Mouse (Mus musculus): ENCODE data around the gene Tnfrsf18. TPM values are rescaled to one million over a fixed set of nuclear protein-coding genes. Genes with fewer than 3 reads are reported as not detected.

Gene Tnfrsf18
- polyA plus RNA-seq, 1 experiment from 2014 or later = 1.6 TPM

GRCm38 (mm10) chr4:156063861-156064509, 38.0 kb downstream of the Tnfrsf18 start:
- no peak overlapping the region for H3K9ac ChIP-seq
- WGBS = 3% methylated on average over 4 of the region's 4 CpGs
- H3K36me3 ChIP-seq = no peaks in the 10 kb centered on the region
- H3K9me3 ChIP-seq = no peaks in the 10 kb centered on the region
- no peak overlapping the region for H3K4me3 ChIP-seq
- no peak overlapping the region for H3K27ac ChIP-seq (replicated peaks)
- H3K27me3 ChIP-seq = no peaks in the 10 kb centered on the region
- no peak for ATAC-seq (ENCODE audit: low read depth)
- H3K4me2 ChIP-seq = no peak overlapping the region
- H3K4me1 ChIP-seq (replicated peaks) = peaks cover 9% of the 10 kb centered on the region

GRCm38 (mm10) chr4:156064510-156064897, 38.5 kb downstream of the Tnfrsf18 start:
- ATAC-seq (ENCODE audit: low read depth) = no peak

GRCm38 (mm10) chr4:156065156-156065894, 39.4 kb downstream of the Tnfrsf18 start:
- H3K27ac ChIP-seq (replicated peaks) = no peak overlapping the region
- H3K27me3 ChIP-seq = no peaks in the 10 kb centered on the region
- ATAC-seq (ENCODE audit: low read depth) = no peak
- no peaks in the 10 kb centered on the region for H3K36me3 ChIP-seq
- H3K9ac ChIP-seq = no peak overlapping the region
- no peaks in the 10 kb centered on the region for H3K9me3 ChIP-seq
- WGBS = 90% methylated on average over 10 of the region's 10 CpGs
- no peak overlapping the region for H3K4me3 ChIP-seq
- peaks cover 15% of the 10 kb centered on the region for H3K4me1 ChIP-seq (replicated peaks)
- no peak overlapping the region for H3K4me2 ChIP-seq

More at GRCm38 (mm10) chr4:156064510-156064897, 38.5 kb downstream of the Tnfrsf18 start:
- peaks cover 9% of the 10 kb centered on the region for H3K4me1 ChIP-seq (replicated peaks)
- H3K27ac ChIP-seq (replicated peaks) = no peak overlapping the region
- H3K27me3 ChIP-seq = no peaks in the 10 kb centered on the region
- H3K9ac ChIP-seq = no peak overlapping the region
- 85% methylated on average over 9 of the region's 9 CpGs for WGBS
- no peak overlapping the region for H3K4me3 ChIP-seq
- H3K36me3 ChIP-seq = no peaks in the 10 kb centered on the region
- H3K9me3 ChIP-seq = no peaks in the 10 kb centered on the region
- H3K4me2 ChIP-seq = no peak overlapping the region

GRCm38 (mm10) chr4:156067256-156067949, 41.4 kb downstream of the Tnfrsf18 start:
- WGBS = 74% methylated on average over 5 of the region's 5 CpGs
- Histone ChIP-seq H3K27ac (replicated peaks) (no peak overlapping the region), H3K9ac (no peak overlapping the region), H3K27me3 (no peaks in the 10 kb centered on the region), H3K36me3 (no peaks in the 10 kb centered on the region), H3K4me2 (no peak overlapping the region), H3K4me3 (no peak overlapping the region), H3K9me3 (no peaks in the 10 kb centered on the region), H3K4me1 (replicated peaks) (peaks cover 21% of the 10 kb centered on the region)
- no peak for ATAC-seq (ENCODE audit: low read depth)

- Histone ChIP-seq H3K4me1 (replicated peaks) (peaks cover 12% of the 10 kb centered on the region), H3K4me3 (no peak overlapping the region), H3K9me3 (no peaks in the 10 kb centered on the region), H3K27me3 (no peaks in the 10 kb centered on the region; the same call in 1 of the 2 replicates), H3K36me3 (no peaks in the 10 kb centered on the region), H3K9ac (no peak overlapping the region), H3K4me2 (no peak overlapping the region), H3K27ac (replicated peaks) (no peak overlapping the region)
- no peak for ATAC-seq (ENCODE audit: low read depth)
- WGBS = 77% methylated on average over 8 of the region's 8 CpGs
Measured at GRCm38 (mm10) chr4:156069701-156070100, 43.7 kb downstream of the Tnfrsf18 start.

GRCm38 (mm10) chr4:156070276-156070675, 44.3 kb downstream of the Tnfrsf18 start:
- H3K27me3 ChIP-seq = peaks cover 5% of the 10 kb centered on the region; the same call in 1 of the 2 replicates
- WGBS = 23% methylated on average over 6 of the region's 6 CpGs
- no peak for ATAC-seq (ENCODE audit: low read depth)
- no peak overlapping the region for H3K4me3 ChIP-seq
- peaks cover 12% of the 10 kb centered on the region for H3K4me1 ChIP-seq (replicated peaks)
- H3K4me2 ChIP-seq = no peak overlapping the region
- 0 out of 2 replicates have a peak overlapping the region, but pooled peaks have one; percentile 10 for H3K27ac ChIP-seq (replicated peaks)
- peak overlapping the region; percentile 13; the same call in 1 of the 2 replicates for H3K9ac ChIP-seq
- H3K36me3 ChIP-seq = no peaks in the 10 kb centered on the region
- no peaks in the 10 kb centered on the region for H3K9me3 ChIP-seq

GRCm38 (mm10) chr4:156070716-156071115, 44.8 kb downstream of the Tnfrsf18 start:
- Histone ChIP-seq H3K27ac (replicated peaks) (0 out of 2 replicates have a peak overlapping the region, but pooled peaks have one; percentile 24), H3K36me3 (no peaks in the 10 kb centered on the region), H3K4me1 (replicated peaks) (peaks cover 12% of the 10 kb centered on the region), H3K27me3 (peaks cover 8% of the 10 kb centered on the region; the same call in 1 of the 2 replicates), H3K4me3 (no peak overlapping the region), H3K9me3 (no peaks in the 10 kb centered on the region), H3K9ac (0 out of 2 replicates have a peak overlapping the region, but pooled peaks have one; percentile 13), H3K4me2 (no peak overlapping the region)
- WGBS = 39% methylated on average over 2 of the region's 2 CpGs
- ATAC-seq (ENCODE audit: low read depth) = peak; percentile 47; the same call in 1 of the 2 replicates

- ATAC-seq (ENCODE audit: low read depth) = no peak
- Histone ChIP-seq H3K4me1 (replicated peaks) (peaks cover 18% of the 10 kb centered on the region), H3K36me3 (no peaks in the 10 kb centered on the region), H3K4me3 (peak overlapping the region; percentile 35), H3K27ac (replicated peaks) (no peak overlapping the region), H3K9ac (no peak overlapping the region), H3K4me2 (peak overlapping the region; percentile 59), H3K9me3 (no peaks in the 10 kb centered on the region), H3K27me3 (peaks cover 38% of the 10 kb centered on the region)
- 6% methylated on average over 8 of the region's 8 CpGs for WGBS
Measured at GRCm38 (mm10) chr4:156076911-156077382, 51.0 kb downstream of the Tnfrsf18 start.

GRCm38 (mm10) chr4:156077499-156078301, 51.7 kb downstream of the Tnfrsf18 start:
- Histone ChIP-seq H3K4me3 (peak overlapping the region; percentile 35), H3K36me3 (no peaks in the 10 kb centered on the region), H3K27me3 (peaks cover 38% of the 10 kb centered on the region), H3K4me1 (replicated peaks) (peaks cover 18% of the 10 kb centered on the region), H3K27ac (replicated peaks) (no peak overlapping the region), H3K9ac (peak overlapping the region; percentile 60), H3K9me3 (no peaks in the 10 kb centered on the region), H3K4me2 (peak overlapping the region; percentile 59)
- no peak for ATAC-seq (ENCODE audit: low read depth)
- WGBS = under 1% methylated on average over 58 of the region's 58 CpGs
